Mouse (Mus musculus) midbrain, embryonic 12.5 days (tissue): ENCODE measurements around the gene Col4a3bp. TPM values are rescaled to one million over a fixed set of nuclear protein-coding genes. Genes with fewer than 3 reads are reported as not detected.
A peak's percentile ranks its signal among the peaks of the same experiment; 100 is the strongest.

Source experiments
- ATAC-seq: fragments of 200-750 bp; cut with Nextera tagmentation; 2 replicates; pipeline ENCODE4 v1.8.0; 2017; ENCODE audit warnings: low read depth, moderate TSS enrichment, moderate library complexity; ENCODE audit not compliant: low FRiP score
- H3K27ac ChIP-seq: fragments of 300-500 bp; sonication (generic); replicated peaks from 2 replicates; pipeline ENCODE4 v1.5.1; 2016; ENCODE audit warnings: mild to moderate bottlenecking
- H3K27me3 ChIP-seq: fragments of 300-500 bp; sonication (generic); 2 replicates; pipeline ENCODE4 v1.6.1; 2016; ENCODE audit warnings: mild to moderate bottlenecking
- H3K36me3 ChIP-seq: fragments of 300-500 bp; sonication (generic); 2 replicates; pipeline ENCODE4 v1.6.1; 2016
- H3K4me1 ChIP-seq: fragments of 300-500 bp; sonication (generic); 2 replicates; pipeline ENCODE4 v1.6.1; 2016
- H3K4me2 ChIP-seq: fragments of 300-500 bp; sonication (generic); replicated peaks from 2 replicates; pipeline ENCODE4 v1.6.1; 2016; ENCODE audit warnings: mild to moderate bottlenecking, moderate library complexity
- H3K4me3 ChIP-seq: fragments of 300-500 bp; sonication (generic); 2 replicates; pipeline ENCODE4 v1.5.1; 2016; ENCODE audit warnings: mild to moderate bottlenecking
- H3K9ac ChIP-seq: fragments of 300-500 bp; sonication (generic); replicated peaks from 2 replicates; pipeline ENCODE4 v1.6.1; 2016; ENCODE audit warnings: mild to moderate bottlenecking, moderate library complexity
- H3K9me3 ChIP-seq: fragments of 300-500 bp; sonication (generic); 2 replicates; pipeline ENCODE4 v1.6.1; 2016; ENCODE audit warnings: mild to moderate bottlenecking
- WGBS: fragments of 180-500 bp; shearing (Covaris S2); methylation state at CpG from one replicate; pipeline ENCODE4 v1.1.7; 2016; 5-methylcytosine and 5-hydroxymethylcytosine counted together
- polyA plus RNA-seq: library from polyadenylated mRNA; unstranded; fragments of >200 nt; fragmentation: Nextera tagmentation; extraction: Ambion mirVana; gene quantifications from 2 replicates; pipeline ENCODE4 v1.2.1, GENCODE M21; 2016

Col4a3bp gene
- polyA plus RNA-seq, result 8.6 and 10.1 TPM in 2 replicates

DNA sequence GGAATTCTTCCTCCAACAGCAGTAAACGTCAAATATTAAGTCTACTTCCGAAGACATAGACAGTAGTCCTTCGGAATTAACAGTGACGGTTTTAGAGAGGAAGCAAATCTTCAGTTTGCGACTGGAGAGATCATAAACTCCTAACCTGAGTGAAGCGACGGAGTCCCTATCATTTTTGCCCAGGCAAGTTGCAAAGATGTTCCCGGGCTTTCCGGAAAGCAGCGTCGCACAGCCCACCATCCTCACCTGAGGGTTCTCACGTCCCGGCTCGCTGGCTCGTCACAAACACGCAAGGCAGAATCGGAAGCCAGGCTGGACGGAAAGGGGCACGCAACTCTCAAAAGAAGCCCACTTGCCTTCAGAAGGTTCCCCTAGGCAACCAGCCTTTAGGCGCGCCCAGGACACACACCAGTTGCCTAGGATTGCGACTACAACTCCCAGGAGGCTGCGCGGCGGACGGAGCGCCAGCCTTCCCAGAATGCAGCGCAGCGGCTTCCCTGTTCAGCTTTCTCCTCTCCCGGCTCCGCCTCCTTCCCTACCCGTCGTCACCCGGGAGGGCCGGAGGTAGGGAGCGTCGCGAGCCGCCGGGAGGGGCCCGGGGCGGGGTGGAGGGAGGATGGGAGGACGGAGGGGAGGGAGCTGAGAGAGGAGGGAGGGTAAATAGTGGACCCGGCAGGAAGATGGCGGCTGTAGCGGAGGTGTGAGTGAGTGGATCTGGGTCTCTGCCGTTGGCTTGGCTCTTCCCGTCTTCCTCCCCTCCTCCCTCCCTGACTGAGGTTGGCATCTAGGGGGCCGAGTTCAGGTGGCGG is at the start of gene Col4a3bp, which contains the start of gene Polk:
Gene Col4a3bp (plus strand): TSS at position 538 of the 809 bp plus-strand sequence.
Gene Polk (minus strand): TSS at position 499 of the 809 bp plus-strand sequence.
- ATAC-seq, result peak; percentile 98
- under 1% methylated on average over 39 of the region's 50 CpGs for WGBS
- Histone ChIP-seq H3K27me3 (no peaks in the 10 kb centered on the region), H3K27ac (peak within 1 kb of the TSS; percentile 94), H3K9me3 (no peaks in the 10 kb centered on the region), H3K4me2 (peak within 1 kb of the TSS; percentile 81), H3K36me3 (no peaks in the 10 kb centered on the region), H3K4me3 (peak within 1 kb of the TSS; percentile 79), H3K9ac (peak within 1 kb of the TSS; percentile 91), H3K4me1 (peaks cover 9% of the 10 kb centered on the region)

DNA sequence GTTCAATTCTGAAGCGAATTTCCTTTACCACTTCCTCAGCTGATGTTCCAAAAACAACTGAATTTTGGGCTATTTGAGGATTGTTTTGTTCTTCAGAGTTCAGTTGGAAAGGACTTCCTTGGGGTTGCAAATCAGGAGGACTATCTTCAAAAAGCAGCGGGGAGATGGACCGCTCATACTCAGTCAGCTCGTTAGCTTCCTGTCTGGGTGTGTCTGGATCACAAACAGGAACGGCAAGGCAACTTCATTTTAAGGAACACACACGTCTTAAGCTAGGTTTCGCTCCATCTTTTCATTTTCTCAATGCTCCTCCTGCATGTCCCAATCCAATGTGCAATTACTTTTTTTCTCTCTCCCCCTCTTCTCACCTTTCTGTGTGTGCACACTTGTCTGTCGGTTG is 45.8 kb upstream of the Col4a3bp start:
- H3K9me3 ChIP-seq, result no peaks in the 10 kb centered on the region
- H3K27me3 ChIP-seq, result no peaks in the 10 kb centered on the region
- H3K9ac ChIP-seq, result no peak overlapping the region
- no peak overlapping the region for H3K4me2 ChIP-seq
- H3K4me1 ChIP-seq, result no peaks in the 10 kb centered on the region
- 90% methylated on average over 8 of the region's 8 CpGs for WGBS
- ATAC-seq, result no peak
- H3K27ac ChIP-seq, result no peak overlapping the region
- no peak overlapping the region for H3K4me3 ChIP-seq
- peaks cover 6% of the 10 kb centered on the region; the same call in 1 of the 2 replicates for H3K36me3 ChIP-seq

DNA sequence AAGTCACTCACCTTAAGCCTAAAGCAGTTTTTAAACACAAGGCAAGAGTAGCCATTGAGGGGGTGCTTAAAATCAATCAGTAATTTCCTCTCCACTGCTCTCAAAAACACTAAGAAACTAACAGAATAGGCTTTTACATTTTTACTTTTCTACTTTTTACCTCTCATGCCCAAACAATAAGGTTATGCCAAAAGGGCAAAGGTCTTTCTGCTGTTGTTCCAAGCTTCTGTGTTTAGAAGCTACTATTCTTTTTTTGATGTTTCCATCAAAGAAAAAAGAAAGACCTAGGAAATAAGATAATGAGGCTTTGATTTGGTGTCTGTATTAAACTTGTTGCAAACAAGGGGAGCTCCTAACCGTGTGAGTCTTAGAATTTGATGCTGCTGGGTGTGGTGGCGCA is 42.5 kb upstream of the Col4a3bp start:
- H3K9ac ChIP-seq, result no peak overlapping the region
- no peak overlapping the region for H3K4me2 ChIP-seq
- H3K4me3 ChIP-seq, result no peak overlapping the region
- no peaks in the 10 kb centered on the region for H3K27me3 ChIP-seq
- no peak for ATAC-seq
- peaks cover 6% of the 10 kb centered on the region; the same call in 1 of the 2 replicates for H3K36me3 ChIP-seq
- no peak overlapping the region for H3K27ac ChIP-seq
- no peaks in the 10 kb centered on the region for H3K9me3 ChIP-seq
- no peaks in the 10 kb centered on the region for H3K4me1 ChIP-seq
- 79% methylated on average over 2 of the region's 2 CpGs for WGBS

DNA sequence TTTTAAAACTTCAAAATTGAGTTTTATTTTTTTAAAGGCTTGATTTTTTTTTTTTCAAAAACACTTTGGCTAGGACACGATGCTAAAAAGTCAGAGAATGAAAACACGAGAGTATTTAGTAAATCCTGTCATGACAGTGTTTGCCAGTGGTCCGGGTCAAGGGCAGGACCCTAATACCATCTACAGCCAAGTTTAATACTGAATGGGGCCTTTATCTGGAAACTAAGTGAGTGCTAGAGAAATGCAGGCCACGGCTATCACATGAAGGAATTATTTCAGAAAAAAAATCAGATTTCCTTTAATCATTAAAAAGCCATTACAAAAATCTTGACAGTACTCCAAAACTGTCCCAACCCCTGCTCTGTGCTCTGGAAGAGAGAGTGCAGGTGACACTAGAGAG is 36.8 kb upstream of the Col4a3bp start:
- no peaks in the 10 kb centered on the region for H3K9me3 ChIP-seq
- H3K4me2 ChIP-seq, result no peak overlapping the region
- H3K9ac ChIP-seq, result no peak overlapping the region
- no peak for ATAC-seq
- no peak overlapping the region for H3K4me3 ChIP-seq
- H3K4me1 ChIP-seq, result no peaks in the 10 kb centered on the region
- H3K36me3 ChIP-seq, result peaks cover 3% of the 10 kb centered on the region; the same call in 1 of the 2 replicates
- H3K27ac ChIP-seq, result no peak overlapping the region
- 83% methylated on average over 4 of the region's 4 CpGs for WGBS
- H3K27me3 ChIP-seq, result no peaks in the 10 kb centered on the region

DNA sequence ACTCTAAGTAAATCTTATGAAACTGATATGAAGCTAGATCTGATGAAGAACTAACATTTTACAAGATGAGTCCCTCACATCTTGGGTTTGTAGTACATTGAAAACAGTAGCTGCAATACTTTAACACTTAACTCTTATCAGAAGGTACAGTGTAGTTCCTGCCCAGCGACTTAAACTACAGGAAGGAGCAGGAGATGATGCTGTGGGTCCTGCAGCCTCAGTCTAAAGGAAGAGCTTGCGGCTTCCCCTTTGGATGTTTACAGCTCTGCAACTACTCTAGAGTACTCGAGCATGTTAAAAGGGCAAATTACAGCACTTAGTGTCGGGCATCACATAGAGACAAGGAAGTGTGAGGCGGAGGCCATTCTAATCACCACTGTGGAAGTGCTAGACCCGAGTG is 36.1 kb upstream of the Col4a3bp start:
- H3K9ac ChIP-seq, result no peak overlapping the region
- no peak overlapping the region for H3K4me2 ChIP-seq
- H3K27ac ChIP-seq, result no peak overlapping the region
- WGBS, result 86% methylated on average over 6 of the region's 6 CpGs
- no peaks in the 10 kb centered on the region for H3K27me3 ChIP-seq
- no peak overlapping the region for H3K4me3 ChIP-seq
- ATAC-seq, result no peak
- no peaks in the 10 kb centered on the region for H3K36me3 ChIP-seq
- no peaks in the 10 kb centered on the region for H3K4me1 ChIP-seq
- H3K9me3 ChIP-seq, result no peaks in the 10 kb centered on the region

DNA sequence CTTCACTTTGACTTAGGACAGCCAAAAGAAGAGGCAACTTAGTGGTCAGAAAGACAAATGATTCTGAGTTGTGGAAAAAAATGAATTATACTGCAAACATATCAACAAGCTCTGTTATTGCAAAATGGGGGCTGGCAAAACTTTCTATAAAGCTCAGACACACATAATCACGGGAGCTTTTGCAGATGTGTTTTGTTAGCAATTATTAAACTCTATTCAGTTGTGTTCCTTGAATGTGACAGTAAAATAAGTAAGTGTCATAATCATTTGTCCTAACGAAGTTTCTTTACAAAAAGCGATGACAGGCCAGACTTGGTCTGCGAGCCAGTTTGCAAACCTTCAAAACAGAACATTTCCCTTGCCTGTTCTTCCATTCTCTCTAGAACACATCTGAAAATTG is 34.9 kb upstream of the Col4a3bp start:
- Histone ChIP-seq H3K27me3 (no peaks in the 10 kb centered on the region), H3K4me3 (no peak overlapping the region), H3K27ac (no peak overlapping the region), H3K36me3 (no peaks in the 10 kb centered on the region), H3K9me3 (no peaks in the 10 kb centered on the region), H3K4me1 (no peaks in the 10 kb centered on the region), H3K9ac (no peak overlapping the region), H3K4me2 (no peak overlapping the region)
- no peak for ATAC-seq
- 93% methylated on average over 4 of the region's 4 CpGs for WGBS

DNA sequence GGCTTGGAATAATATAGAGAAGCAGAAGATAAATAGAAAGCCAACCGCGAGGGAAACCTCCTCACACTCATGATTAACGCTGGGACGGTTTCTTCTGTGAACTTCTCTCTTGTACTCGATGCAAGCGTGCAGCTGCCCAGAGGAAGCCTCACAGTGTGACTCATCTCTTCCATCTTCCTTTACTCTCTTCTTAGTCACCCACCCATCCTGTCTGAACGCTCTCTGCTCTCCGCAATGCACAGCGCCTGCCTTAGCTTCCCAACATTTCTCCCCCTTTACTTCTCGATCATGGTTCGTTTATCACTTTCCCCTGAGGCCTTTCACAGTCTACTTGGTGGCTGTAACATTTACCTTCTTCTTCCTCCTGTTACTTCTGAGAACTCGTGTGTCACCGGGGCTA is 31.8 kb upstream of the Col4a3bp start:
- ATAC-seq, result no peak
- Histone ChIP-seq H3K9ac (no peak overlapping the region), H3K27ac (no peak overlapping the region), H3K27me3 (no peaks in the 10 kb centered on the region), H3K4me2 (no peak overlapping the region), H3K36me3 (no peaks in the 10 kb centered on the region), H3K9me3 (no peaks in the 10 kb centered on the region), H3K4me3 (no peak overlapping the region), H3K4me1 (no peaks in the 10 kb centered on the region)
- whole genome bisulfite sequencing, result 90% methylated on average over 13 of the region's 13 CpGs

DNA sequence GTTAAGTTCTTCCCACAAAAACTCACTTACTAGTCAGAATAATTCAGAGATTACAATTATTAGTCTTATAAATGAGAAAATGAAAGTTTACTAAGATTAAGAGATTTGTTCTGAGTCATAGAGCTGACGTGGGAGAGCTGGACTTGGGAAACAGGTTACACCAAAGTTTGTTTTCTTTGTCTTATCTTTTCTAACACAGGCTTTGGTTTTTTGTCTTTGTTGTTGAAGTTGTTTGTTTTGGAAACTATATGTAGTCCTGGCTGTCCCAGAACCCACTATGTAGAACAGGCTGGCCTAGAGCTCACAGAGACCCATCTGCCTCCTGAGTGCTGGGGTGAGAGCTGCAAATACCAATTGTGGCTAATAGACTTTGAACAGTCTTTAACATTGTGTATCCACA is 31.2 kb upstream of the Col4a3bp start:
- WGBS, result 79% methylated on average over 1 of the region's 1 CpGs
- H3K9me3 ChIP-seq, result no peaks in the 10 kb centered on the region
- H3K36me3 ChIP-seq, result no peaks in the 10 kb centered on the region
- H3K4me3 ChIP-seq, result no peak overlapping the region
- no peak for ATAC-seq
- no peak overlapping the region for H3K27ac ChIP-seq
- H3K4me2 ChIP-seq, result no peak overlapping the region
- no peak overlapping the region for H3K9ac ChIP-seq
- no peaks in the 10 kb centered on the region for H3K4me1 ChIP-seq
- no peaks in the 10 kb centered on the region for H3K27me3 ChIP-seq

DNA sequence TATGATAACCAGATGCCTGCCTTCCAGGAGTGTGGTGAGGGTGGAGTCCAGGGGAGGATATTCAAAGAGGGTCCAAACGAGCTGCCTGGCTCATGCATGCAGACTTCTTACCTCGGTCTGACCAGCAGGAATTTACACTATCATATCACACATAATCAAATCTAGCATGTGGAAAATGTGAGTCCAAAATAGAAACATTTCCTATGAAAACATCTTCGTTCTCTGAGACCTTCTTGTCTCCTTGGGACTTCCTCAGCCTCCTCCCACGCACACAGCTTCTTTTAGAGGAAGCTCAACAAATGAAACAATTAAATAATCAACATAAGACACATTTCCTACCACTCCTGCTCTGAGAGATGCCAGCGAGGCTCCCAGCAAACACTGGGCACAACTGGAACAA is 30.5 kb upstream of the Col4a3bp start:
- Histone ChIP-seq H3K4me1 (no peaks in the 10 kb centered on the region), H3K27ac (no peak overlapping the region), H3K9ac (no peak overlapping the region), H3K36me3 (no peaks in the 10 kb centered on the region), H3K4me2 (no peak overlapping the region), H3K27me3 (no peaks in the 10 kb centered on the region), H3K4me3 (no peak overlapping the region), H3K9me3 (no peaks in the 10 kb centered on the region)
- WGBS, result 82% methylated on average over 5 of the region's 5 CpGs
- no peak for ATAC-seq

DNA sequence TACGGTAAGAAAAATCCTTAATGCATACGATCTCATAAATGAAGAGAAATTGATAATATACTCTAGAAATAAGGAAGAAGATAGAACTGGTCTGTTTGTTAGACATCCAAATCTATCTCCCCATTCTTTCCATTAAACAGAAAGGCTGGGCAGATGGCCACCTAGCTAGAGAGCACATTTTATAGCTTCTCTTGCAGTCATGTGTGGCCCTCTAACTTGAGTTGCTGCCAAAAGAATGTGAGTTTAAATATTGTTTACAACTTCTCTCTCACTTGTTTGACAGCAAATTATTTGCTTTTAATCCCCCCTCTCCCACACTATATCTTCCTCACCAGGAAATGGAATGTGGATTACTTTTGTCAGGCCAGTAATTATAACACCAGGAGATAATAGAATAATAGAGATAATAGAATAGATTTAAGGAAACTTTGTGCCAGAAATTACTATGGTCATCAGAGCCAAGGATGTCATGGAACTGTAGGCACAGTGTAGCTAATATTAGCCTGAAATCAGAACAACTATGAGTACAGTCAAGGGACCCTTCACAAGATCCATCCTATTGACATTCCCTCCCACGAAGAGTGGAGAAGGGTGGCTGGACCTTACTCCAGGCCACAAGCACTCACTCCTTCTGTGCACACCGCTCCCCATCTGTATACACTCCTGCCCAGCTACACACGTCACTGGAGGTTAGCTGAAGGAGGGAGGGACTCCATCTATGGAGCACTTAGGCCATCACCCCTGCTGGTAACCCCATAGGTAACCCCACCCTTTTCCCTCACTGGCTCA is 28.1 kb upstream of the Col4a3bp start:
- no peak overlapping the region for H3K27ac ChIP-seq
- no peaks in the 10 kb centered on the region for H3K36me3 ChIP-seq
- no peak overlapping the region for H3K4me2 ChIP-seq
- no peak overlapping the region for H3K4me3 ChIP-seq
- ATAC-seq, result no peak
- no peak overlapping the region for H3K9ac ChIP-seq
- H3K27me3 ChIP-seq, result no peaks in the 10 kb centered on the region
- no peaks in the 10 kb centered on the region for H3K4me1 ChIP-seq
- WGBS, result 89% methylated on average over 5 of the region's 5 CpGs
- no peaks in the 10 kb centered on the region for H3K9me3 ChIP-seq

DNA sequence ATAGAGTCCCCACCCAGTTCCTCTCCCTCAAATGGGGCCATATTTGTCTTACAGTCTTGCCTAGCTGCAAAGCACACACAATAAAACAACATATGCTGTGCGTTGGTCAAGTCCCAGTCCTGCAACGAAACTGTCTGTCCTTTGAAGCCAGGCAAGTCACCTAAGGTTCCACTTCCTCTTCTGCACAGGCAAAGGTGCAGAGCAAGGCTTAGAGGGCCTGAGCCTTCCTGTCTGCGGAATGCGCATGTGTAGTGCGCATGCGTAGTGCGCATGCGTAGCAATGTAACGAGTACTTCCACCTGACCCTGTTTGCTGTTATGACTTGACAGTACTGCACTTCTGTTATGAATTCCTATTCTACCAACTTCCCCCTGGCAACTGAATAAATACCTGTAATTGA is 26.2 kb upstream of the Col4a3bp start:
- Histone ChIP-seq H3K4me2 (no peak overlapping the region), H3K9ac (no peak overlapping the region), H3K36me3 (no peaks in the 10 kb centered on the region), H3K4me1 (no peaks in the 10 kb centered on the region), H3K27ac (no peak overlapping the region), H3K4me3 (no peak overlapping the region), H3K27me3 (no peaks in the 10 kb centered on the region), H3K9me3 (no peaks in the 10 kb centered on the region)
- no peak for ATAC-seq
- WGBS, result 94% methylated on average over 9 of the region's 9 CpGs

DNA sequence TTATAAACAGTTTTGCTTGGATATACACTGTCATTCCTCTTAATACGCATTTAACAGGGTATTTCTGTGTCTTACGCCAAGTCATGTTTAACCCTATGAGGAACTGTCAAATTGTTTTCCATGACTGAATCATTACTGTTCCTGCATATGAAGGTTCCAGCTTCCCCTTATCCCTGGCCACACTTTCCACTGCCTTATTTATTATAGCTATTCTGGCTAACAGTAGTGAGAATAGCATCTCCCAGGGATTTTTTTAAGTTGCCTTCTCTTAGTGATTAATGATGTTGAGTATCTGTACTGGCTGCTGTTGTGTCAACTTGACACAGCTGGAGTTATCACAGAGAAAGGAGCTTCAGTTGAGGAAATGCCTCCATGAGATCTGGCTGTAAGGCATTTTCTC is 25.1 kb upstream of the Col4a3bp start:
- Histone ChIP-seq H3K36me3 (no peaks in the 10 kb centered on the region), H3K9ac (no peak overlapping the region), H3K4me3 (no peak overlapping the region), H3K27me3 (no peaks in the 10 kb centered on the region), H3K4me1 (no peaks in the 10 kb centered on the region), H3K27ac (no peak overlapping the region), H3K4me2 (no peak overlapping the region), H3K9me3 (no peaks in the 10 kb centered on the region)
- 95% methylated on average over 2 of the region's 2 CpGs for WGBS
- no peak for ATAC-seq
